Comparison of ENCODE assay signal across 24 mouse cellular contexts in the genomic region with DNA sequence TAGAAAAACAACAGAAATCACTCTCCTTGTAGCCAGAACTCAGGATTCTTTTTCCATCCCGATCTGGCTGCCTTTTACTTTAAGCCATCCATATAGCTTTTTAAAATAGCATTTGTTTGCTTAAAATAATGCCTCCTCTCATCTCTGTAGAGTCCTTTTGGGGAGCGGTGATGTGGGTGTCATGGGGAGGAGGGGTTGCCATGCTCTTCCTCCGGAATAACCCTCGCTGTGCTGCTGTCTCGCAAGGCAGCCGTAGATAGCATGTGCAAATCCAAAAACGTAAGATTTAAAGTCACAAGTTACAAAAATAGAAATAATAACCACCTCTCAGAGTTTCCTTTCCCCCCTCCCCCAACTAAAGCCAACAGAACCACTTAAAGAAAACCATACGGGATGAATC. TPM values are rescaled to one million over a fixed set of nuclear protein-coding genes. Genes with fewer than 3 reads are reported as not detected.
DNase-seq lines count a peak whose midpoint lies in the region; TF ChIP-seq lines count a peak whose summit lies in the region.
"Had no signal": no experiment of that assay in that cellular context is flagged by ENCODE, and none has a peak within 500 bp of the region (broad histone marks: within the 10 kb centered on the region; RNA-seq: fewer than 3 reads in every experiment).

No protein-coding gene starts in this region.

- peak in 1 of 2 experiments; percentile 37 for DNase-seq in left cerebral cortex, adult 2 months (ENCODE audit: extremely low spot score in 1 of 2, low spot score in 2 of 2)
- DNase-seq in left cerebral cortex, postnatal 10 days (ENCODE audit: extremely low spot score in 1 of 2, low spot score in 2 of 2) = no peak
- DNase-seq in right cerebral cortex, postnatal 25 days = peak; percentile 31
- DNase-seq in right cerebral cortex, postnatal 14 days = no peak
- DNase-seq in telencephalon, adult 2 months (ENCODE audit: low read depth, low spot score) = peak; percentile 79
- no peak for DNase-seq in thymus, postnatal 25 days
- DNase-seq: adrenal gland, adult 2 months; adrenal gland, postnatal 14 days; B cell, adult 2 months; cerebellum, adult 11-12 months; cerebellum, adult 8-10 months; cerebellum, postnatal 10 days; cerebellum, postnatal 36 days; gastrocnemius, postnatal 25 days; heart, adult 18-20 months; heart, postnatal 10 days; heart, postnatal 36 days had no signal

- no peak overlapping the region for H3K4me3 ChIP-seq in left cerebral cortex, adult 2 months
- H3K4me3 ChIP-seq: forebrain, embryonic 10.5 days; forebrain, embryonic 13.5 days; heart, embryonic 12.5 days; heart, embryonic 15.5 days; hindbrain, embryonic 10.5 days had no signal

- intact Hi-C loops in left cerebral cortex, adult 2 months (cut with DNase I) = no loop called here
- intact Hi-C loops in left cerebral cortex, postnatal 10 days (cut with DNase I) = loop anchor here (10.0 kb wide), 1 partner anchor 227 kb away; the partner anchor contains the start of genes Gm10322 and Mcu

- no peak for TF ChIP-seq CTCF in left cerebral cortex, adult 2 months (IDR thresholded peaks at IDR 0.05)

- H3K27ac ChIP-seq in left cerebral cortex, adult 2 months = peak overlapping the region; percentile 63
- H3K27ac ChIP-seq: forebrain, embryonic 10.5 days; forebrain, embryonic 13.5 days; heart, embryonic 15.5 days; hindbrain, embryonic 10.5 days; hindbrain, embryonic 14.5 days; hindbrain, postnatal 0 days had no signal

RNA-seq across cellular contexts. Expression of gene Dnajb12, which starts 37.9 kb away (rescaled TPM):
- 10 to 100 TPM; 50.6 to 52.2 TPM for total RNA-seq in left cerebral cortex, adult 2 months (2021)
- total RNA-seq in left cerebral cortex, postnatal 10 days (2021) = 10 to 100 TPM; 44.9 to 47.1 TPM

Comparison
In these comparisons a context has a peak if more than half of its experiments do, and no peak if none do; other contexts are left out.
1. DNase-seq: peak in right cerebral cortex, postnatal 25 days (single experiment) and telencephalon, adult 2 months (single experiment); none in left cerebral cortex, postnatal 10 days (0 of 2), right cerebral cortex, postnatal 14 days (single experiment) and thymus, postnatal 25 days (single experiment).